In genomic region chr10:38875667-38876245, GRCm38 (mm10) we compare ENCODE assay signal across 8 mouse cellular contexts. TPM values are rescaled to one million over a fixed set of nuclear protein-coding genes. Genes with fewer than 3 reads are reported as not detected.
A peak's percentile ranks its signal among the peaks of the same experiment; 100 is the strongest.
DNase-seq lines count a peak whose midpoint lies in the region; ATAC-seq and TF ChIP-seq lines count a peak whose summit lies in the region.

No protein-coding gene starts in this region.

- H3K27me3 ChIP-seq in intestine, postnatal 0 days (replicated peaks; ENCODE audit: control insufficient read depth, insufficient read depth, low read length): no peaks in the 10 kb centered on the region
- no peaks in the 10 kb centered on the region for H3K27me3 ChIP-seq in intestine, embryonic 16.5 days (replicated peaks; ENCODE audit: control insufficient read depth, insufficient read depth, low read length)

- no peak overlapping the region for H3K4me2 ChIP-seq in intestine, postnatal 0 days (replicated peaks; ENCODE audit: low read depth)
- no peak overlapping the region for H3K4me2 ChIP-seq in intestine, embryonic 16.5 days (ENCODE audit: low read depth, low read length)

- TF ChIP-seq CTCF in intestine, postnatal 0 days (IDR thresholded peaks at IDR 0.05; ENCODE audit: low read depth): peak; percentile 82
- TF ChIP-seq CTCF in gastrocnemius, adult 2 months (IDR thresholded peaks at IDR 0.05): peak; percentile 92

- no peak for ATAC-seq in intestine, postnatal 0 days
- no peak for ATAC-seq in intestine, embryonic 16.5 days

- H3K27ac ChIP-seq in intestine, postnatal 0 days (ENCODE audit: low read depth, low read length): no peak overlapping the region
- H3K27ac ChIP-seq in intestine, embryonic 16.5 days (ENCODE audit: low read length): no peak overlapping the region
- H3K27ac ChIP-seq in gastrocnemius, adult 2 months: peak overlapping the region; percentile 24; the same call in 1 of the 2 replicates

- no peaks in the 10 kb centered on the region for H3K4me1 ChIP-seq in intestine, postnatal 0 days (replicated peaks; ENCODE audit: control insufficient read depth, insufficient read depth, low read length)
- H3K4me1 ChIP-seq in intestine, embryonic 16.5 days (ENCODE audit: control insufficient read depth, insufficient read depth, low read length): no peaks in the 10 kb centered on the region

- no peak overlapping the region for H3K9ac ChIP-seq in intestine, postnatal 0 days (ENCODE audit: low read depth, low read length)
- H3K9ac ChIP-seq in intestine, embryonic 16.5 days (ENCODE audit: low read depth, low read length): no peak overlapping the region

- intact Hi-C loops in gastrocnemius, adult 2 months (cut with DNase I): loop anchor here (1.0 to 5.0 kb wide), 4 partner anchors 92 to 647 kb away; partner anchors contain the start of gene Lama4

- no peaks in the 10 kb centered on the region for H3K36me3 ChIP-seq in intestine, postnatal 0 days (ENCODE audit: control insufficient read depth, insufficient read depth)
- no peaks in the 10 kb centered on the region for H3K36me3 ChIP-seq in intestine, embryonic 16.5 days (ENCODE audit: control insufficient read depth, insufficient read depth, low read length)

- no peak overlapping the region for H3K4me3 ChIP-seq in intestine, postnatal 0 days (ENCODE audit: low read depth, low read length)
- H3K4me3 ChIP-seq in intestine, embryonic 16.5 days (ENCODE audit: low read length): no peak overlapping the region
- no peak overlapping the region for H3K4me3 ChIP-seq in gastrocnemius, adult 2 months

- DNase-seq in CD8-positive naive resting alpha-beta T cell, adult 2 months (ENCODE audit: low read depth in 2 of 2, low spot score in 2 of 2): peak; percentile 28 to 50
- DNase-seq in adrenal gland, postnatal 14 days: peak; percentile 66
- DNase-seq in gastrocnemius, adult 2 months: peak; percentile 42
- peak; percentile 76 to 78 for DNase-seq in layer of hippocampus, postnatal 10 days (ENCODE audit: low spot score in 2 of 2)
- peak; percentile 61 for DNase-seq in mesoderm, embryonic 11.5 days (ENCODE audit: low read depth, low spot score)
- DNase-seq in spleen, postnatal 14 days (ENCODE audit: low spot score in 2 of 2): no peak

- 21% methylated on average over 5 of the region's 5 CpGs for WGBS in intestine, postnatal 0 days
- WGBS in intestine, embryonic 16.5 days: 16% methylated on average over 5 of the region's 5 CpGs

- H3K9me3 ChIP-seq in intestine, postnatal 0 days (ENCODE audit: control insufficient read depth): no peaks in the 10 kb centered on the region
- H3K9me3 ChIP-seq in intestine, embryonic 16.5 days (ENCODE audit: control insufficient read depth, low read length): no peaks in the 10 kb centered on the region

RNA-seq across cellular contexts. Expression of gene Rfpl4b, which starts 54.2 kb away (rescaled TPM):
- not detected in 2 replicates for polyA plus RNA-seq in intestine, postnatal 0 days (2015; fragmentation: Nextera tagmentation; extraction: Ambion mirVana)
- polyA plus RNA-seq in intestine, embryonic 16.5 days (2015; fragmentation: Nextera tagmentation; extraction: Ambion mirVana): not detected in 2 replicates
- total RNA-seq in adrenal gland, postnatal 14 days (2021): not detected in 2 replicates
- total RNA-seq in gastrocnemius, adult 2 months (2021): not detected
- total RNA-seq in layer of hippocampus, postnatal 10 days (2021): not detected

Comparison
In these comparisons a context has a peak if more than half of its experiments do, and no peak if none do; other contexts are left out.
1. DNase-seq: peak in CD8-positive naive resting alpha-beta T cell, adult 2 months (2 of 2), adrenal gland, postnatal 14 days (single experiment), gastrocnemius, adult 2 months (single experiment), layer of hippocampus, postnatal 10 days (2 of 2) and mesoderm, embryonic 11.5 days (single experiment); none in spleen, postnatal 14 days (0 of 2).